Mouse (Mus musculus) ES-Bruce4 (cell line): ENCODE data around the gene Fam173b. TPM values are rescaled to one million over a fixed set of nuclear protein-coding genes. Genes with fewer than 3 reads are reported as not detected.

Experiments
- H3K27ac ChIP-seq: 2 replicates; pipeline ENCODE4 v1.5.1; 2012; ENCODE audit warnings: low read length, inconsistent platforms; ENCODE audit not compliant: insufficient read depth
- H3K27me3 ChIP-seq: 2 replicates; pipeline ENCODE4 v1.6.1; 2012; ENCODE audit warnings: mild to moderate bottlenecking, low read length, inconsistent platforms; ENCODE audit not compliant: control insufficient read depth, poor library complexity, insufficient read depth, severe bottlenecking
- H3K36me3 ChIP-seq: 2 replicates; pipeline ENCODE4 v1.6.1; 2012; ENCODE audit warnings: inconsistent platforms, mild to moderate bottlenecking, low read length, moderate library complexity; ENCODE audit not compliant: control insufficient read depth, poor library complexity, insufficient read depth, severe bottlenecking
- H3K4me1 ChIP-seq: one replicate; pipeline ENCODE4 v1.8.1; 2011; ENCODE audit warnings: low read length; ENCODE audit not compliant: control insufficient read depth, insufficient read depth
- H3K4me3 ChIP-seq: 2 replicates; pipeline ENCODE4 v1.5.1; 2011; ENCODE audit warnings: low read depth, mild to moderate bottlenecking, low read length
- H3K9ac ChIP-seq: 2 replicates; pipeline ENCODE4 v1.6.1; 2012; ENCODE audit warnings: low read depth, mild to moderate bottlenecking, inconsistent platforms; ENCODE audit not compliant: poor library complexity, severe bottlenecking
- H3K9me3 ChIP-seq: replicated peaks from 2 replicates; pipeline ENCODE4 v1.6.1; 2012; ENCODE audit warnings: mild to moderate bottlenecking, low read length, inconsistent platforms; ENCODE audit not compliant: control insufficient read depth, poor library complexity, insufficient read depth, severe bottlenecking
- CTCF ChIP-seq: IDR thresholded peaks from one replicate; pipeline ENCODE4 v1.8.1; 2011; ENCODE audit warnings: low read depth, low read length
- EP300 ChIP-seq: IDR thresholded peaks from 2 replicates; pipeline ENCODE4 v1.6.1; 2011; ENCODE audit warnings: low read depth, low read length; ENCODE audit not compliant: insufficient read depth
- POLR2A ChIP-seq: IDR thresholded peaks from one replicate; pipeline ENCODE4 v1.8.1; 2011; ENCODE audit warnings: low read length; ENCODE audit not compliant: insufficient read depth
- polyA plus RNA-seq: library from polyadenylated mRNA; stranded (reverse); fragments of >200 nt; gene quantifications from 2 replicates; pipeline ENCODE4 v1.2.4, GENCODE M21; 2011; ENCODE audit warnings: low read depth; ENCODE audit not compliant: missing spikeins, insufficient read depth, insufficient read length

Fam173b gene
- polyA plus RNA-seq, 1 experiment, result 6.5 TPM

DNA sequence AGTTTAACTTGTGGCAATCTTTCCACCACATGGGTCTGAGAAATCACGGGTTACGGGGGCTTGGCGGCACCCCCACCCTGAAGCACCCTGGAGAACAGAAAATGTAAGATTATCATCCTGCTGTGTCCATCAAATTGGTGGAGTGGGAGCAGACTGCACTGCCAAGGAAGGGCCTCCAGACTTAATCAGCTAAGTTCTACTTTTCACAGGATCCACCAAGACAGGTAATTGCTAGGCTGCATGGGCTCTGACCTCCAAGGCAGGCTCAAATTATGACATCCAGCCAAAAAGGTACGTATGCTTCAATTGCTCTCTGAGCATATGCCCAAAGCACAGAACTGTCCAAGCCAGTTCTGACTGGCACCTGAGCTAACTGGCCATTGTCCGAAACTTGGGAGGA is 11.5 kb upstream of the Fam173b start:
- no peaks in the 10 kb centered on the region for H3K27me3 ChIP-seq
- no peak overlapping the region for H3K4me3 ChIP-seq
- H3K27ac ChIP-seq, result no peak overlapping the region
- peaks cover 55% of the 10 kb centered on the region for H3K36me3 ChIP-seq
- no peak overlapping the region for H3K9ac ChIP-seq
- no peaks in the 10 kb centered on the region for H3K4me1 ChIP-seq
- TF ChIP-seq CTCF (no peak), POLR2A (no peak), EP300 (no peak)
- no peaks in the 10 kb centered on the region for H3K9me3 ChIP-seq

DNA sequence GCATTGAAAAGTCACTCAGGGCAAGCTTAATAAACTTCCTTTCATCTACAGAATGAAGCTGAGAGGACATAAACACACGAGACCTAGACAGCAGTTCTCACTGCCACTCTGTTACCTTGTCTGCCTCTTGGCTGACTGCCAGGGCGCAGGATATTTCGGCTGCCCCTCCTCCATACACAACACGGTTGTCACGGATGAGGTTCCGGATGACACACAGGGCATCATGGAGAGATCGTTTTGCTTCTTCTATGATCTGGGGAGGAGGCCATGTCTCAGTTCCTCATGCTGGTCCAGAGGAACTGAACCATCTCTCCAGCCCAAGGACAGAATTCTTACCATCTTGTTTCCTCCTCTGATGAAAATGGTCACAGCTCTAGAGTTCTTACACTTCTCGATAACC is 9.1 kb upstream of the Fam173b start:
- H3K27me3 ChIP-seq, result no peaks in the 10 kb centered on the region
- no peak overlapping the region for H3K4me3 ChIP-seq
- no peak overlapping the region for H3K27ac ChIP-seq
- no peak for TF ChIP-seq EP300
- TF ChIP-seq CTCF, result no peak
- no peak for TF ChIP-seq POLR2A
- no peaks in the 10 kb centered on the region for H3K9me3 ChIP-seq
- peaks cover 78% of the 10 kb centered on the region for H3K36me3 ChIP-seq
- no peak overlapping the region for H3K9ac ChIP-seq
- H3K4me1 ChIP-seq, result no peaks in the 10 kb centered on the region

DNA sequence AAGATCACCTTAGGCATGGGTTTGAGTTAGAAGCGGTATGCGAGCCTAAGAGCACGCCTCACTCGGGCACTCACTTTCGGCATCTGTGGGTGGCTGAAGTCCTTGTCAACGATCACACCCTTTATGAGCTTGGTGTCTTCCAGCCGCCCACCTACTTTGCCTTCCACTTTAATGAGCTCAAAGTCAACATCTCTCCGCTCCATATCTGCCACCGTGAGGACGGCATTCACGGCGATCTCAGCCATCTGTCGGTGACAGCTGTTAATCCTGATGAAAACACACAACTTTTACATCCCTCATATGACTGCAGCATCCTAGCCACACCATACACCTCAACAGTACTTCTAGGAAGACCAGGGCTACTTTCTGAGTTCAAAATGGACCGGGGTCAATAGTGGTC is 7.4 kb upstream of the Fam173b start:
- no peaks in the 10 kb centered on the region for H3K4me1 ChIP-seq
- H3K27ac ChIP-seq, result no peak overlapping the region
- H3K27me3 ChIP-seq, result no peaks in the 10 kb centered on the region
- TF ChIP-seq POLR2A (no peak), CTCF (no peak), EP300 (no peak)
- H3K36me3 ChIP-seq, result peaks cover 84% of the 10 kb centered on the region
- H3K9ac ChIP-seq, result no peak overlapping the region
- H3K9me3 ChIP-seq, result no peaks in the 10 kb centered on the region
- H3K4me3 ChIP-seq, result no peak overlapping the region

DNA sequence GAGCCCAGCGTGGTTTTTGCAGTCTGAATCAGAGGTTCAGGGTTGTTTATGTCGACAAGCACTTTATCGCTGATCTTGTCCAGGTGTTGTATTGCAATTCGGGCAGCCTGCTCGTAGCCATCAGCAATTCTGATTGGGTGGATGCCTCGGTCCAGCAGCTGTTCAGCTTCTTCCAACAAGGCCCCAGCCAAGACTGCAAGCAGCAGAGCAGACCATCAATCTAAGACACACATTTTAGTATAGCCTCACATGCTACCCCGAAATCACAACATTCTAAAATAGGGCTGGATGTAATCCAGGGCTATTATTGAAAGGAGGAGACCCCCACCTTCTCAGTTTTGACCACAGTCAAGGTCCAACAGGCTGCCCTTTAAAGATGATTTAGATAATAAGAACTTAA is 6.0 kb upstream of the Fam173b start:
- no peak overlapping the region for H3K4me3 ChIP-seq
- H3K9me3 ChIP-seq, result no peaks in the 10 kb centered on the region
- no peak for TF ChIP-seq CTCF
- no peak for TF ChIP-seq EP300
- no peak overlapping the region for H3K27ac ChIP-seq
- no peaks in the 10 kb centered on the region for H3K27me3 ChIP-seq
- H3K36me3 ChIP-seq, result peaks cover 74% of the 10 kb centered on the region
- no peak overlapping the region for H3K9ac ChIP-seq
- H3K4me1 ChIP-seq, result no peaks in the 10 kb centered on the region

DNA sequence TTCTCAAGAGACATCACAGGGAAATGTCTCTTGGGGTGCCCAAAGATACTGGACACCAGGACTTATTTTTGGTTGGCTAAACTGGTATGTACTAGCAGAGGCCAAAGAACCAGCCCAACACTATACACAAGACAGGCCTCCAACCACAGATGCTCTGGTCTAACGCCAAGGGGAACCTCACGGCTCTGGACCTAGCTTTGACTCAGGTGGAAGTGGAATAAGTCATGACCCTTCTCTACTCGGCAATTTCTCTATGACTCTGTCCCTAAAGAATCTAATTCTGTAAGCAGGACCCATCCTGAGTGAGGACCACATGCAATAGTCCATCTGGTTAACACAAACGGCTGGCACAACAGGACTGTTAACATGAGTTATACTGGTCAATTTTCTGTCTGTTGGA is 1.8 kb upstream of the Fam173b start:
- no peak for TF ChIP-seq CTCF
- Histone ChIP-seq H3K9ac (0 out of 2 replicates have a peak overlapping the region, but pooled peaks have one; percentile 13), H3K36me3 (peaks cover 32% of the 10 kb centered on the region), H3K4me3 (no peak overlapping the region), H3K9me3 (no peaks in the 10 kb centered on the region), H3K27me3 (no peaks in the 10 kb centered on the region), H3K4me1 (no peaks in the 10 kb centered on the region), H3K27ac (no peak overlapping the region)

DNA sequence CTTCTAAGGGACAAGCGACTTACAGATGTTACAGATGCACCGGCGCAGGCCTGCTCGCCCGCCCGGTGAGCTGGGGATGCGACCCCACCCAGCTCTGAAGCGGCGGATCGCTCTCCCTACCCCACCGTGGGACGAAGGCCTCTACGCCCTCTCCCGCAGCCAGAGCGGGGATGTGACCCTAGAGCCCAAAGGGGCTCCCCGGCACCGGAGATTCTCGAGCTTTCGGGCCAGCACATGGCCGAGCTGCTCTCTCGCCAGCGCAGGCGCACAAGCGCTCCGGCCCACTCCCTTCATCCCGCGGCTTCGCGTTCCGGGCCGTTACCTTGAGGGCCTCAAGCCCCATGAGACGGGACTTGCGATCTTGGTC is 390 bp upstream of the Fam173b start:
- TF ChIP-seq EP300, result no peak
- TF ChIP-seq POLR2A, result no peak
- TF ChIP-seq CTCF, result no peak

DNA sequence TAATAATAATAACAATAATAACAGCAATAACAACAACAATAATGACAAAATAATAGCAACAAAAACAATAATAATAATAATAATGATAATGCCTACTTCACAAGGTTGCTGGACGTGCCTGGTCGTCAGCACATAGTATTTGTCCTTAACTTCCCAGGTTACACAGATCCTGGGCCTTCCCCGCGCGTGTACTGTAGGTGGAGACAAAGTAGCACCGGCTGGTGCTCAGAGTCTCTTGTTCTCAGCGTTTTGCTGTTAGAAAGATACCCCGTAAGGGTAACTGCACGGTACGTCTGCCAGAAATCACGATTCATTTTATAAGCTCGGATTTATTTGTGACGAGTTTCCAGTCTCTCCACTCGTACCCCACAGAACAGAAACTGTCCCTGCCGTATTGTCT is 774 bp downstream of the Fam173b start:
- H3K4me3 ChIP-seq, result peak overlapping the region; percentile 71
- no peaks in the 10 kb centered on the region for H3K9me3 ChIP-seq
- H3K9ac ChIP-seq, result peak overlapping the region; percentile 86
- peaks cover 7% of the 10 kb centered on the region for H3K36me3 ChIP-seq
- TF ChIP-seq EP300 (no peak), CTCF (no peak), POLR2A (no peak)
- no peaks in the 10 kb centered on the region for H3K4me1 ChIP-seq
- H3K27ac ChIP-seq, result no peak overlapping the region
- no peaks in the 10 kb centered on the region for H3K27me3 ChIP-seq

More for the DNA sequence above, 390 bp upstream of the Fam173b start:
- H3K9ac ChIP-seq, result peak overlapping the region; percentile 86
- no peak overlapping the region; the same call in 1 of the 2 replicates for H3K27ac ChIP-seq
- no peaks in the 10 kb centered on the region for H3K9me3 ChIP-seq
- no peaks in the 10 kb centered on the region for H3K27me3 ChIP-seq
- H3K36me3 ChIP-seq, result peaks cover 19% of the 10 kb centered on the region
- peak overlapping the region; percentile 97 for H3K4me3 ChIP-seq
- no peaks in the 10 kb centered on the region for H3K4me1 ChIP-seq
